Mouse (Mus musculus): ENCODE measurements around the gene Akp3. TPM values are rescaled to one million over a fixed set of nuclear protein-coding genes. Genes with fewer than 3 reads are reported as not detected.

Gene Akp3
- polyA plus RNA-seq, 1 experiment from 2014 or later, result not detected

GRCm38 (mm10) chr1:87111719-87112354 is 12.9 kb upstream of the Akp3 start:
- no peaks in the 10 kb centered on the region for H3K36me3 ChIP-seq (replicated peaks; ENCODE audit: insufficient read depth, low read length)
- ATAC-seq, result no peak
- peak; percentile 51 for TF ChIP-seq CTCF (IDR thresholded peaks at IDR 0.05; ENCODE audit: low read depth)
- no peak for TF ChIP-seq EP300 (IDR thresholded peaks at IDR 0.05; ENCODE audit: low read depth)
- H3K27me3 ChIP-seq (ENCODE audit: insufficient read depth, low read length), result no peaks in the 10 kb centered on the region
- no peak overlapping the region for H3K4me2 ChIP-seq (ENCODE audit: low read depth, low read length)
- no peak overlapping the region for H3K4me3 ChIP-seq (ENCODE audit: low read depth, low read length)
- DNase-seq, result peak; percentile 59
- WGBS (ENCODE audit: insufficient replicate concordance), result 37% methylated on average over 8 of the region's 9 CpGs
- no peak overlapping the region for H3K27ac ChIP-seq (ENCODE audit: low read depth)
- no peaks in the 10 kb centered on the region for H3K4me1 ChIP-seq (ENCODE audit: insufficient read depth)
- H3K9ac ChIP-seq (replicated peaks), result no peak overlapping the region
- no peaks in the 10 kb centered on the region for H3K9me3 ChIP-seq (ENCODE audit: low read length)

- ATAC-seq (no peak), DNase-seq (no peak)
- no peak overlapping the region for H3K27ac ChIP-seq (ENCODE audit: low read depth)
- WGBS (ENCODE audit: insufficient replicate concordance), result 77% methylated on average over 1 of the region's 1 CpGs
- no peaks in the 10 kb centered on the region for H3K36me3 ChIP-seq (replicated peaks; ENCODE audit: insufficient read depth, low read length)
- no peak overlapping the region for H3K4me2 ChIP-seq (ENCODE audit: low read depth, low read length)
- H3K9me3 ChIP-seq (ENCODE audit: low read length), result no peaks in the 10 kb centered on the region
- no peaks in the 10 kb centered on the region for H3K27me3 ChIP-seq (ENCODE audit: insufficient read depth, low read length)
- H3K4me1 ChIP-seq (ENCODE audit: insufficient read depth), result no peaks in the 10 kb centered on the region
- no peak overlapping the region for H3K4me3 ChIP-seq (ENCODE audit: low read depth, low read length)
- no peak overlapping the region for H3K9ac ChIP-seq (replicated peaks)
- TF ChIP-seq EP300 (IDR thresholded peaks at IDR 0.05; ENCODE audit: low read depth) (no peak), CTCF (IDR thresholded peaks at IDR 0.05; ENCODE audit: low read depth) (no peak)
Observed at GRCm38 (mm10) chr1:87114784-87115183, 10.0 kb upstream of the Akp3 start.

GRCm38 (mm10) chr1:87127206-87128030 is 2.6 kb downstream of the Akp3 start:
- TF ChIP-seq CTCF (IDR thresholded peaks at IDR 0.05; ENCODE audit: low read depth) (no peak), EP300 (IDR thresholded peaks at IDR 0.05; ENCODE audit: low read depth) (no peak)
- ATAC-seq, result no peak
- 10% methylated on average over 43 of the region's 43 CpGs for WGBS (ENCODE audit: insufficient replicate concordance)

GRCm38 (mm10) chr1:87131803-87132202 is 7.0 kb downstream of the Akp3 start:
- Histone ChIP-seq H3K27me3 (ENCODE audit: insufficient read depth, low read length) (peaks cover 16% of the 10 kb centered on the region), H3K9me3 (ENCODE audit: low read length) (no peaks in the 10 kb centered on the region), H3K4me3 (ENCODE audit: low read depth, low read length) (no peak overlapping the region), H3K9ac (replicated peaks) (no peak overlapping the region), H3K27ac (ENCODE audit: low read depth) (no peak overlapping the region), H3K36me3 (replicated peaks; ENCODE audit: insufficient read depth, low read length) (no peaks in the 10 kb centered on the region), H3K4me2 (ENCODE audit: low read depth, low read length) (no peak overlapping the region), H3K4me1 (ENCODE audit: insufficient read depth) (no peaks in the 10 kb centered on the region)
- TF ChIP-seq CTCF (IDR thresholded peaks at IDR 0.05; ENCODE audit: low read depth) (no peak), EP300 (IDR thresholded peaks at IDR 0.05; ENCODE audit: low read depth) (no peak)
- ATAC-seq (no peak), DNase-seq (no peak)
- WGBS (ENCODE audit: insufficient replicate concordance), result 68% methylated on average over 4 of the region's 4 CpGs

More at GRCm38 (mm10) chr1:87127206-87128030, 2.6 kb downstream of the Akp3 start:
- Histone ChIP-seq H3K36me3 (replicated peaks; ENCODE audit: insufficient read depth, low read length) (no peaks in the 10 kb centered on the region), H3K4me1 (ENCODE audit: insufficient read depth) (no peaks in the 10 kb centered on the region), H3K4me3 (ENCODE audit: low read depth, low read length) (no peak overlapping the region), H3K9me3 (ENCODE audit: low read length) (no peaks in the 10 kb centered on the region), H3K9ac (replicated peaks) (no peak overlapping the region), H3K4me2 (ENCODE audit: low read depth, low read length) (no peak overlapping the region), H3K27me3 (ENCODE audit: insufficient read depth, low read length) (peaks cover 20% of the 10 kb centered on the region), H3K27ac (ENCODE audit: low read depth) (no peak overlapping the region)
- no peak for DNase-seq

GRCm38 (mm10) chr1:87141550-87141949 is 16.8 kb downstream of the Akp3 start:
- no peak overlapping the region for H3K4me3 ChIP-seq (ENCODE audit: low read depth, low read length)
- WGBS (ENCODE audit: insufficient replicate concordance), result 78% methylated on average over 4 of the region's 4 CpGs
- H3K27ac ChIP-seq (ENCODE audit: low read depth), result no peak overlapping the region
- no peaks in the 10 kb centered on the region for H3K27me3 ChIP-seq (ENCODE audit: insufficient read depth, low read length)
- H3K4me2 ChIP-seq (ENCODE audit: low read depth, low read length), result no peak overlapping the region
- ATAC-seq (no peak), DNase-seq (no peak)
- no peaks in the 10 kb centered on the region for H3K4me1 ChIP-seq (ENCODE audit: insufficient read depth)
- TF ChIP-seq CTCF (IDR thresholded peaks at IDR 0.05; ENCODE audit: low read depth) (no peak), EP300 (IDR thresholded peaks at IDR 0.05; ENCODE audit: low read depth) (no peak)
- no peaks in the 10 kb centered on the region for H3K36me3 ChIP-seq (replicated peaks; ENCODE audit: insufficient read depth, low read length)
- no peak overlapping the region for H3K9ac ChIP-seq (replicated peaks)
- H3K9me3 ChIP-seq (ENCODE audit: low read length), result no peaks in the 10 kb centered on the region

- TF ChIP-seq CTCF (IDR thresholded peaks at IDR 0.05; ENCODE audit: low read depth) (no peak), EP300 (IDR thresholded peaks at IDR 0.05; ENCODE audit: low read depth) (no peak)
- Histone ChIP-seq H3K9ac (replicated peaks) (no peak overlapping the region), H3K27ac (ENCODE audit: low read depth) (no peak overlapping the region), H3K9me3 (ENCODE audit: low read length) (no peaks in the 10 kb centered on the region), H3K27me3 (ENCODE audit: insufficient read depth, low read length) (no peaks in the 10 kb centered on the region), H3K36me3 (replicated peaks; ENCODE audit: insufficient read depth, low read length) (no peaks in the 10 kb centered on the region), H3K4me2 (ENCODE audit: low read depth, low read length) (no peak overlapping the region), H3K4me3 (ENCODE audit: low read depth, low read length) (no peak overlapping the region), H3K4me1 (ENCODE audit: insufficient read depth) (no peaks in the 10 kb centered on the region)
- 68% methylated on average over 9 of the region's 9 CpGs for WGBS (ENCODE audit: insufficient replicate concordance)
- DNase-seq (no peak), ATAC-seq (no peak)
Observed at GRCm38 (mm10) chr1:87142456-87142855, 17.7 kb downstream of the Akp3 start.

Measured in liver, postnatal 0 days (tissue).